Mouse (Mus musculus): ENCODE data around the gene Dnaaf5.

The Dnaaf5 gene

GRCm38 (mm10) chr5:139149681-139150602 is at the start of gene Dnaaf5, which contains the start of gene Prkar1b:
Gene Dnaaf5, plus strand, starts transcription at chr5:139150223.
Gene Prkar1b, minus strand, starts transcription at chr5:139150001.
- peak; percentile 96 for DNase-seq (ENCODE audit: low spot score in 2 of 2)

GRCm38 (mm10) chr5:139101783-139102182 is 48.2 kb upstream of the Dnaaf5 start:
- no peak for DNase-seq (ENCODE audit: low spot score in 2 of 2)

GRCm38 (mm10) chr5:139107815-139108214 is 42.2 kb upstream of the Dnaaf5 start:
- DNase-seq (ENCODE audit: low spot score in 2 of 2) = peak; percentile 40 to 53

- DNase-seq (ENCODE audit: low spot score in 2 of 2) = no peak
These were observed 39.7 kb upstream of the Dnaaf5 start for GRCm38 (mm10) chr5:139110140-139110855.

- peak; percentile 38 to 47 for DNase-seq (ENCODE audit: low spot score in 2 of 2)
These were observed 38.0 kb upstream of the Dnaaf5 start for GRCm38 (mm10) chr5:139111991-139112390.

GRCm38 (mm10) chr5:139112418-139112817 is 37.6 kb upstream of the Dnaaf5 start:
- DNase-seq (ENCODE audit: low spot score in 2 of 2) = no peak

- no peak for DNase-seq (ENCODE audit: low spot score in 2 of 2)
These were observed 35.1 kb upstream of the Dnaaf5 start for GRCm38 (mm10) chr5:139114876-139115275.

GRCm38 (mm10) chr5:139115507-139115906 is 34.5 kb upstream of the Dnaaf5 start:
- no peak for DNase-seq (ENCODE audit: low spot score in 2 of 2)

- no peak for DNase-seq (ENCODE audit: low spot score in 2 of 2)
These were observed 31.7 kb upstream of the Dnaaf5 start for GRCm38 (mm10) chr5:139118139-139118960.

- no peak for DNase-seq (ENCODE audit: low spot score in 2 of 2)
These were observed 31.1 kb upstream of the Dnaaf5 start for GRCm38 (mm10) chr5:139118961-139119276.

GRCm38 (mm10) chr5:139125717-139126116 is 24.3 kb upstream of the Dnaaf5 start:
- no peak for DNase-seq (ENCODE audit: low spot score in 2 of 2)

- DNase-seq (ENCODE audit: low spot score in 2 of 2) = peak; percentile 36 to 37
These were observed 21.5 kb upstream of the Dnaaf5 start for GRCm38 (mm10) chr5:139128476-139129065.

- peak; percentile 40 to 47 for DNase-seq (ENCODE audit: low spot score in 2 of 2)
These were observed 20.9 kb upstream of the Dnaaf5 start for GRCm38 (mm10) chr5:139129078-139129477.

GRCm38 (mm10) chr5:139129572-139130151 is 20.4 kb upstream of the Dnaaf5 start:
- DNase-seq (ENCODE audit: low spot score in 2 of 2) = peak; percentile 75

GRCm38 (mm10) chr5:139130351-139130750 is 19.7 kb upstream of the Dnaaf5 start:
- peak in 1 of 2 experiments; percentile 32 for DNase-seq (ENCODE audit: low spot score in 2 of 2)

GRCm38 (mm10) chr5:139134501-139134900 is 15.5 kb upstream of the Dnaaf5 start:
- no peak for DNase-seq (ENCODE audit: low spot score in 2 of 2)

- DNase-seq (ENCODE audit: low spot score in 2 of 2) = peak in 1 of 2 experiments; percentile 29
These were observed 13.7 kb upstream of the Dnaaf5 start for GRCm38 (mm10) chr5:139136341-139136740.

- DNase-seq (ENCODE audit: low spot score in 2 of 2) = no peak
These were observed 12.8 kb upstream of the Dnaaf5 start for GRCm38 (mm10) chr5:139137176-139137575.

- DNase-seq (ENCODE audit: low spot score in 2 of 2) = peak; percentile 84 to 86
These were observed 11.6 kb upstream of the Dnaaf5 start for GRCm38 (mm10) chr5:139138261-139138925.

- DNase-seq (ENCODE audit: low spot score in 2 of 2) = no peak
These were observed 11.0 kb upstream of the Dnaaf5 start for GRCm38 (mm10) chr5:139138926-139139472.
